Mouse (Mus musculus): ENCODE measurements around the gene Eef1akmt3. TPM values are rescaled to one million over a fixed set of nuclear protein-coding genes. Genes with fewer than 3 reads are reported as not detected.

Gene Eef1akmt3
- polyA plus RNA-seq, 1 experiment from 2014 or later, result 0.07 TPM

DNA sequence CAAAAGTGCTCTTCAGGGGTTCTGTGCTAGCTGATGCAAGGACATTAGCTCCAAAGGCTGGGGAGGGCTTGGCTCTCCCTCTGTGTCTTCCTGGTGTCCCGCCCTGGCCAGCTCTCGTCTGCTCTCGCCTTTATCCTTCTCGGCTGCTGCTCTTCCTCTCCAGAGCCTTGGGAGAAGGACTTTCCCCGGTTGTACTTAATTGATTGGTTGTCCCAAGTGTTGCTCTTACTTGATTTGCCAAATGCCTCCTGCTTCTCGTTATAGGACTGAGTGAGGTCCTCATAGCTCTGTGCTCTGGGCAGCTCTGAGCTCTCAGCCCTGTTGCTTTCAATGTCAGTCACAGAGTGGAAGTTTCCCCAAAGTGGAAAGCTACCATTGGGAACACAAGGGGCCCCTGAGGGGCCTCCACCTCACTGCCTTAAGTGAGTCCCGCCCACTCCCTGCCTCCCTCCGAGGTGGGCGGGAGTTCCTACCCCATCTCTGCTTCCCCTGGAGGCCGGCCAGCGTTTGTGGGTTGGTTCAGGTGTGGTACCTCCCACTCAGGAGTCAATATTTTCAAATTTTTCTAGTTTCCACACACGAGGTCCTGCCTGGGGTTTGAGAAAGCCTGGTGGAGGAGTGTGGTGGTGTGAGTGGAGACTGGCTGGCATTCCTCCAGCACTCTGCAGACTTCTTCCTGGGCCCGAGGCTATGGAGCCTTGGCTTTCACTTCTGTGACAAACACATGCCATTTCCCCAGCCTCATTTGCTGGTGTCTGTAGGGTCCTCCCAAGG is 43.8 kb downstream of the Eef1akmt3 start:
- 79% methylated on average over 13 of the region's 13 CpGs for WGBS
- Histone ChIP-seq H3K9me3 (no peaks in the 10 kb centered on the region), H3K4me1 (replicated peaks) (no peaks in the 10 kb centered on the region; the same call in 1 of the 2 replicates), H3K27me3 (ENCODE audit: insufficient read depth, poor library complexity, severe bottlenecking) (no peaks in the 10 kb centered on the region), H3K36me3 (peaks cover 71% of the 10 kb centered on the region), H3K27ac (no peak overlapping the region), H3K4me3 (no peak overlapping the region)
- DNase-seq (ENCODE audit: low spot score), result no peak

GRCm38 (mm10) chr10:126993621-126994020 is 47.7 kb downstream of the Eef1akmt3 start:
- Histone ChIP-seq H3K27me3 (ENCODE audit: insufficient read depth, poor library complexity, severe bottlenecking) (no peaks in the 10 kb centered on the region), H3K4me1 (replicated peaks) (peaks cover 11% of the 10 kb centered on the region), H3K9me3 (no peaks in the 10 kb centered on the region), H3K27ac (no peak overlapping the region), H3K4me3 (no peak overlapping the region), H3K36me3 (peaks cover 71% of the 10 kb centered on the region)
- WGBS, result 96% methylated on average over 3 of the region's 3 CpGs
- no peak for DNase-seq (ENCODE audit: low spot score)

DNA sequence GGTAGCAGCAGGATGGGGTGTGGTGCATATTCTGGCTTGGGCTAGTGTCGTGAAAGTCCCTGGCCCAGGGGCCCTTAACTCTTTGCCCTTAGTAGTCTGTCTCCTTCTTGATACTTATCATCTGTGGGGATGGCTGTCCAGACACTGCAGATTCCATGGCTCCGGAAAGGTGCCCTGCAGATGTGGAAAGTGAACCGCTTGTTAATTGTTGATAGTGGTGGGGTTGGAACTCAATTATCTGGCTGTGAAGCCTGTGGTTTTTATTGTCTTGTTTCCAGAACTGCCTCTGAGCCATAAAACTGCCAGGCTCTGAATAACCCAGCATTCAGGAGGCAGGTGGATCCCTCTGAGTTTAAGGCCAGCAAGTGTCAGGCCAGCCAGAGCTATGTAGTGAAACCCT is 49.6 kb downstream of the Eef1akmt3 start:
- Histone ChIP-seq H3K4me3 (no peak overlapping the region), H3K9me3 (no peaks in the 10 kb centered on the region), H3K27ac (no peak overlapping the region), H3K36me3 (peaks cover 58% of the 10 kb centered on the region), H3K27me3 (ENCODE audit: insufficient read depth, poor library complexity, severe bottlenecking) (no peaks in the 10 kb centered on the region), H3K4me1 (replicated peaks) (peaks cover 30% of the 10 kb centered on the region)
- no peak for DNase-seq (ENCODE audit: low spot score)
- WGBS, result 80% methylated on average over 3 of the region's 3 CpGs

GRCm38 (mm10) chr10:126990313-126991056 is 50.8 kb downstream of the Eef1akmt3 start:
- Histone ChIP-seq H3K4me1 (replicated peaks) (peaks cover 42% of the 10 kb centered on the region), H3K27me3 (ENCODE audit: insufficient read depth, poor library complexity, severe bottlenecking) (no peaks in the 10 kb centered on the region), H3K27ac (no peak overlapping the region), H3K36me3 (peaks cover 56% of the 10 kb centered on the region), H3K4me3 (no peak overlapping the region; the same call in 1 of the 2 replicates), H3K9me3 (no peaks in the 10 kb centered on the region)
- 69% methylated on average over 7 of the region's 7 CpGs for WGBS
- peak; percentile 90 for DNase-seq (ENCODE audit: low spot score)

DNA sequence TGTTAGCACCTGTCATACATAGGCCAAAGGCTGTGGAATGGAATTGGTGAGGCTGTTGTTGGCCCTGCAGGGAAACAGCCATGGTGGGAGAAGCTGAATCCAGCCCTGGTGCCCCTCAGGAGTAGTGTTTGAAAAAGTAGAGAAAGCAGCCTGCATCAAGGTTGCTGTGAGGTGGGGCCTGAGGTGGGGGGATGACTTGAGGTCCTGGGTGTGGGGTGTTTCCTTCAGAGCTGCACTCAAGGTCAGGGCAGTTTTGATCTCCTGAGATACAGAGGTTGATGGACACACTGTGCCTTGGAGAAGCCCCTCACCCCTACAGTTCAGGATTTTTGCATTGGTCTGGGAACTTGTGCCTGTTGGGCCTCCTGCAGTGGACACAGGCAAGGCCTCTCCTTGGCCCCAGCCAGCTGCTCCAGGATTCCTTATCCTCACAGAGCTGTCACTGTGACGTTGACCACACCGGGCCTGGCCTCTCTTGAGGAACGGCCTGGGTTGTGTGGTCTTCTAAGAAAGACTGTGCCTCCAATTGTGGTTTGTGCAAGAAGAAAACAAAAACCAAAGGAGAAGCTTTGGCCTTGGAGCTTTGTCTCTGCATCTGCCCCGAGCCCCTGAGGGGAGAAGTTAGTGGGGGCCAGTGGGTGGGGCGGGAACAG is 52.7 kb downstream of the Eef1akmt3 start:
- no peak for DNase-seq (ENCODE audit: low spot score)
- Histone ChIP-seq H3K4me1 (replicated peaks) (peaks cover 61% of the 10 kb centered on the region), H3K27me3 (ENCODE audit: insufficient read depth, poor library complexity, severe bottlenecking) (no peaks in the 10 kb centered on the region), H3K36me3 (peaks cover 43% of the 10 kb centered on the region), H3K27ac (0 out of 2 replicates have a peak overlapping the region, but pooled peaks have one; percentile 3), H3K4me3 (no peak overlapping the region), H3K9me3 (no peaks in the 10 kb centered on the region)
- 81% methylated on average over 5 of the region's 5 CpGs for WGBS

GRCm38 (mm10) chr10:126987183-126988118 is 53.9 kb downstream of the Eef1akmt3 start:
- Histone ChIP-seq H3K27ac (no peak overlapping the region), H3K9me3 (no peaks in the 10 kb centered on the region), H3K4me3 (0 out of 2 replicates have a peak overlapping the region, but pooled peaks have one; percentile 6), H3K36me3 (peaks cover 32% of the 10 kb centered on the region), H3K4me1 (replicated peaks) (peaks cover 73% of the 10 kb centered on the region), H3K27me3 (ENCODE audit: insufficient read depth, poor library complexity, severe bottlenecking) (no peaks in the 10 kb centered on the region)
- 58% methylated on average over 8 of the region's 8 CpGs for WGBS
- no peak for DNase-seq (ENCODE audit: low spot score)

- H3K27me3 ChIP-seq (ENCODE audit: insufficient read depth, poor library complexity, severe bottlenecking), result no peaks in the 10 kb centered on the region
- whole genome bisulfite sequencing, result 70% methylated on average over 4 of the region's 4 CpGs
- peaks cover 23% of the 10 kb centered on the region for H3K36me3 ChIP-seq
- no peaks in the 10 kb centered on the region for H3K9me3 ChIP-seq
- H3K4me3 ChIP-seq, result 0 out of 2 replicates have a peak overlapping the region, but pooled peaks have one; percentile 11
- H3K4me1 ChIP-seq (replicated peaks), result peaks cover 82% of the 10 kb centered on the region
- H3K27ac ChIP-seq, result peak overlapping the region; percentile 54; the same call in 1 of the 2 replicates
- DNase-seq (ENCODE audit: low spot score), result no peak
Measured at GRCm38 (mm10) chr10:126986541-126986961, 54.8 kb downstream of the Eef1akmt3 start.

GRCm38 (mm10) chr10:126985579-126985978 is 55.7 kb downstream of the Eef1akmt3 start:
- DNase-seq (ENCODE audit: low spot score), result no peak
- WGBS, result 93% methylated on average over 9 of the region's 9 CpGs
- Histone ChIP-seq H3K27me3 (ENCODE audit: insufficient read depth, poor library complexity, severe bottlenecking) (no peaks in the 10 kb centered on the region), H3K4me1 (replicated peaks) (peaks cover 90% of the 10 kb centered on the region), H3K27ac (no peak overlapping the region; the same call in 1 of the 2 replicates), H3K36me3 (peaks cover 15% of the 10 kb centered on the region; the same call in 1 of the 2 replicates), H3K9me3 (no peaks in the 10 kb centered on the region), H3K4me3 (no peak overlapping the region)

DNA sequence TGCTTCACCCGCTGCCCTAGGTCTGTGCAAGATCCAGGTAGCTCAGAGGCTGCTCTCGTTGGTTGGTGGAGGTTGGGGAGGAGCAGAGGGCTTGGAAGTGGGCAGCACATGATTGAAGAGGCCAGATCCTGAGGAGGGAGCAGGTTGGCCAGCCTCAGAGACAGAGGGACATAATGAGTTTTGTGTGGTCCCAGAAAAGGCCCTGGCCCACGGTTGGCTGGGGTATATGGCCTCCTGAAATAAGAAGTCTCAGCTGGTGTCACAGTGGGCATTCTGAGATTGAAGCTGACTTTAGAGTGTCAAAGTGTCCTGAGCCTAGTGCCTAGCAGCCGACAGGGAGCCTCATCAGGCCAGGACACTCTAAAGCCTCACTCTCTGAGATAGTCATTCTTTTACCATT is 56.2 kb downstream of the Eef1akmt3 start:
- peaks cover 90% of the 10 kb centered on the region for H3K4me1 ChIP-seq (replicated peaks)
- 83% methylated on average over 4 of the region's 4 CpGs for WGBS
- H3K9me3 ChIP-seq, result no peaks in the 10 kb centered on the region
- H3K27me3 ChIP-seq (ENCODE audit: insufficient read depth, poor library complexity, severe bottlenecking), result no peaks in the 10 kb centered on the region
- H3K36me3 ChIP-seq, result peaks cover 15% of the 10 kb centered on the region; the same call in 1 of the 2 replicates
- H3K4me3 ChIP-seq, result 0 out of 2 replicates have a peak overlapping the region, but pooled peaks have one; percentile 4
- DNase-seq (ENCODE audit: low spot score), result no peak
- H3K27ac ChIP-seq, result peak overlapping the region; percentile 60

DNA sequence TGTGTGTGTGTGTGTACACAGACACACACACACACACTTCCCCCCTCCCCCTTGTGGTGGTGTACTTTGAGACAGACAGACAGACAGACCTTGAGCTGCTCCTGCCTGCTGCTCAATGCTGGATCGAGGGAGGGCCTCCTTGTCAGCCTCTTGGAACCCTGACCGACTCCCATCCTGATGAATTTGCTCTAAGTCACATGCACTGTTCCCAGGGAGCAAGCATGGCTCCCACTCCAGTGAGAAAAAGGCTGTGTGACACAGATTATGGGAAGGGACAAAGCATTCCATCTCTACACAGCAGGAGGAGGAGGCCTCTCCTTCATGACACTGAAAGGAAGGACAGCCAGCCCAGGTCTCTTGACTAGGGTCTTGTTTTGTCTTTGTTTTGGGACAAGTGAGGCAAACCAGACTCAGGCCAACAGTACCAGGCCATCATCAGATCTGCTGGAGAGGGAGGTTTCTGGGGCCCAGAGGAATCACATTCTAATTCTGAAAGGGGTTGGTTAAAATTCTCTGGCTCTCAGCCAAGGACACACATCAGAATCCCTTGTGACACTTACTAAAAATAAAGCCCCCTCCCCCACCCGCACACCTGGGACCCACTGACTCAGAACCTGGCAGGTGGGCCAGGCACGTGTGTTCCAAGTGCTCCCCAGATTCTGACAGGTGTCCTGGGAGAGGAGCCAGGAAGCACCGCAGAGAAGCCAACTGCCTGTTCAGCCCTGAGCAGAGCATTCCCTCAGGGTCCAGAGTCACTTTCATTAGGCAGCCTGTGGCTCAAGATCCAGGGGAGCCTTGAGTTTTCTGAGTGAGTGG is 56.9 kb downstream of the Eef1akmt3 start:
- H3K36me3 ChIP-seq, result peaks cover 15% of the 10 kb centered on the region; the same call in 1 of the 2 replicates
- no peaks in the 10 kb centered on the region for H3K9me3 ChIP-seq
- WGBS, result 52% methylated on average over 5 of the region's 5 CpGs
- H3K4me3 ChIP-seq, result 0 out of 2 replicates have a peak overlapping the region, but pooled peaks have one; percentile 4
- no peak for DNase-seq (ENCODE audit: low spot score)
- H3K27me3 ChIP-seq (ENCODE audit: insufficient read depth, poor library complexity, severe bottlenecking), result no peaks in the 10 kb centered on the region
- H3K4me1 ChIP-seq (replicated peaks), result peaks cover 92% of the 10 kb centered on the region
- H3K27ac ChIP-seq, result peak overlapping the region; percentile 60

- H3K27ac ChIP-seq, result 0 out of 2 replicates have a peak overlapping the region, but pooled peaks have one; percentile 30
- DNase-seq (ENCODE audit: low spot score), result no peak
- peaks cover 15% of the 10 kb centered on the region; the same call in 1 of the 2 replicates for H3K36me3 ChIP-seq
- H3K4me1 ChIP-seq (replicated peaks), result peaks cover 89% of the 10 kb centered on the region
- H3K4me3 ChIP-seq, result no peak overlapping the region
- H3K9me3 ChIP-seq, result no peaks in the 10 kb centered on the region
- H3K27me3 ChIP-seq (ENCODE audit: insufficient read depth, poor library complexity, severe bottlenecking), result no peaks in the 10 kb centered on the region
- 62% methylated on average over 14 of the region's 14 CpGs for WGBS
Measured at GRCm38 (mm10) chr10:126983193-126983725, 58.1 kb downstream of the Eef1akmt3 start.
